Mouse (Mus musculus) limb, embryonic 14.5 days (tissue): ENCODE data around the gene Map3k4. TPM values are rescaled to one million over a fixed set of nuclear protein-coding genes. Genes with fewer than 3 reads are reported as not detected.

Experiments
- ATAC-seq: fragments of 200-750 bp; cut with Nextera tagmentation; 2 replicates; pipeline ENCODE4 v1.8.0; 2017; ENCODE audit warnings: low read depth, moderate number of reproducible peaks, moderate TSS enrichment; ENCODE audit not compliant: low FRiP score
- DNase-seq: peaks from one replicate; pipeline ENCODE4 v3.0.0-alpha.2; 2015; ENCODE audit warnings: low spot score
- H3K27ac ChIP-seq: fragments of 300-500 bp; sonication (generic); replicated peaks from 2 replicates; pipeline ENCODE4 v1.5.1; 2014; ENCODE audit warnings: low read depth, mild to moderate bottlenecking, low read length, moderate library complexity, mixed read lengths
- H3K27me3 ChIP-seq: fragments of 300-500 bp; sonication (generic); 2 replicates; pipeline ENCODE4 v1.6.1; 2014; ENCODE audit warnings: low read length, mixed read lengths; ENCODE audit not compliant: control insufficient read depth, insufficient read depth
- H3K36me3 ChIP-seq: fragments of 300-500 bp; sonication (generic); 2 replicates; pipeline ENCODE4 v1.6.1; 2014; ENCODE audit warnings: mild to moderate bottlenecking, low read length, moderate library complexity, mixed read lengths; ENCODE audit not compliant: control insufficient read depth, insufficient read depth
- H3K4me1 ChIP-seq: fragments of 300-500 bp; sonication (generic); 2 replicates; pipeline ENCODE4 v1.6.1; 2014; ENCODE audit warnings: antibody characterized with exemption, low read length, mixed read lengths; ENCODE audit not compliant: control insufficient read depth, insufficient read depth
- H3K4me2 ChIP-seq: fragments of 300-500 bp; sonication (generic); replicated peaks from 2 replicates; pipeline ENCODE4 v1.6.1; 2014; ENCODE audit warnings: low read depth, mild to moderate bottlenecking, low read length, moderate library complexity; ENCODE audit not compliant: severe bottlenecking
- H3K4me3 ChIP-seq: fragments of 300-500 bp; sonication (generic); replicated peaks from 2 replicates; pipeline ENCODE4 v1.5.1; 2014; ENCODE audit warnings: low read length
- H3K9ac ChIP-seq: fragments of 300-500 bp; sonication (generic); 2 replicates; pipeline ENCODE4 v1.6.1; 2014; ENCODE audit warnings: mild to moderate bottlenecking, low read depth, low read length, moderate library complexity; ENCODE audit not compliant: severe bottlenecking
- H3K9me3 ChIP-seq: fragments of 300-500 bp; sonication (generic); 2 replicates; pipeline ENCODE4 v1.6.1; 2016; ENCODE audit warnings: low read length; ENCODE audit not compliant: control insufficient read depth
- POLR2A ChIP-seq: fragments of 200-500 bp; IDR thresholded peaks from 2 replicates; pipeline ENCODE4 v1.8.0; 2012; ENCODE audit warnings: inconsistent platforms, mild to moderate bottlenecking, moderate library complexity, borderline replicate concordance; ENCODE audit not compliant: insufficient read depth, insufficient read length; ENCODE audit errors: extremely low read depth
- WGBS: fragments of 180-500 bp; shearing (Covaris S2); extraction: QIAGEN DNeasy Blood & Tissue Kit; methylation state at CpG from one replicate; pipeline ENCODE4 v1.1.7; 2014; 5-methylcytosine and 5-hydroxymethylcytosine counted together
- polyA plus RNA-seq, 2 experiments: library from polyadenylated mRNA; depleted of rRNA in 1 of 2; stranded (reverse) in 1 of 2; unstranded in 1 of 2; fragments of >200 nt; fragmentation: Nextera tagmentation in 1 of 2; extraction: Ambion mirVana in 1 of 2; gene quantifications; 2 replicates each; pipeline versions ENCODE4 v1.2.1 to v1.2.3; 2012 to 2014

Gene Map3k4
- polyA plus RNA-seq, 2 experiments, result 28.6 to 36.4 TPM

DNA sequence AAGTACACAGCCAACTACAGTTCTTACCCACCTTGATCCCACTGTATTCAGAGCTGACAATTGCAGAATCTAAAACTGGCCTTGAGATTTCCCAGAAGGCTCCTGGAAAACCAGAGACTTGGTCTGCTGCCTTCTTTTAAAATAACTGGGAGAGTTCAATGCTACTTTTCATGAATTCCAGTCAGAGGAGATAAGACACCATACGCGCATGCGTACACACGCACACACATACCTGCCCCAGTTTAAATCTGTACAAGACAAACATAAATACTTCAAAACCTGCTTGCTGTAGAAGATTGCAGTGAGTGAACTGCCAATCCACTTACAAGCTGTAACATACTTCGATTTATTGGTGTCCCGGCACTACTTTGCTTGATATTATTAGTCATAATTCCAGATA lies 13.9 kb downstream of the Map3k4 start:
- H3K27ac ChIP-seq, result no peak overlapping the region
- H3K4me2 ChIP-seq, result no peak overlapping the region
- ATAC-seq (no peak), DNase-seq (no peak)
- H3K36me3 ChIP-seq, result no peaks in the 10 kb centered on the region
- H3K4me3 ChIP-seq, result no peak overlapping the region
- TF ChIP-seq POLR2A, result no peak
- H3K9me3 ChIP-seq, result no peaks in the 10 kb centered on the region
- 83% methylated on average over 6 of the region's 6 CpGs for WGBS
- peaks cover 16% of the 10 kb centered on the region for H3K4me1 ChIP-seq
- H3K27me3 ChIP-seq, result no peaks in the 10 kb centered on the region
- no peak overlapping the region for H3K9ac ChIP-seq

GRCm38 (mm10) chr17:12300896-12301706 lies 17.5 kb downstream of the Map3k4 start:
- Histone ChIP-seq H3K9me3 (no peaks in the 10 kb centered on the region), H3K27me3 (no peaks in the 10 kb centered on the region), H3K36me3 (no peaks in the 10 kb centered on the region), H3K27ac (no peak overlapping the region), H3K4me1 (peaks cover 19% of the 10 kb centered on the region), H3K9ac (no peak overlapping the region), H3K4me2 (no peak overlapping the region), H3K4me3 (no peak overlapping the region)
- 35% methylated on average over 3 of the region's 3 CpGs for WGBS
- DNase-seq (no peak), ATAC-seq (peak; percentile 63; the same call in 1 of the 2 replicates)
- TF ChIP-seq POLR2A, result no peak

DNA sequence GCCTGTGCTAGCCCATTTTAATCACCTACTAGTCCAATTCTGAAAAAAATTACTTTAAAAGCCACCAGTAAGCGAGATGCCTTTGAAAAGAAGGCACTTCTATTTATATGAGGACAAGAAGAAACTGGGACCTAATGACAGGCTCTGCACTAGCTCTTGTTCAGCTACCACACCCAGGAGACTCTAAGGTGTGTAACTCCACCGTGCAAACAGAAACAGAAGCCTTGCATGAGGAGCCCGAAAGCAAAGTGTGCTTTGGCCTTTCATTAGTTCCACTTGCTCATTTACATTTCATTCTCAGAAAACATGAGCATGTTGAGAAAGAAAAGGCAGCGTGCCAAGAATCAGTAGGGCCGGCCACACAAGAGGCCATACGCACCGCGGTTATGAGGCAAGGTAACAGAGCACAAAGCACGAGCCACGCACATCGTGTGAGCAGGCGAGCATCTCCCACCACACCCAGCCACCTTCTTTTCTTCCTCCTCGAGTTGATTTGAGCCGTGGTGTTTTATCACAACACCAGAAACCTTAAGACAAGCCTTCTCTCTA lies 18.4 kb downstream of the Map3k4 start:
- Histone ChIP-seq H3K4me1 (peaks cover 19% of the 10 kb centered on the region), H3K4me2 (no peak overlapping the region), H3K27ac (no peak overlapping the region), H3K9ac (no peak overlapping the region), H3K9me3 (no peaks in the 10 kb centered on the region), H3K36me3 (no peaks in the 10 kb centered on the region), H3K4me3 (no peak overlapping the region), H3K27me3 (no peaks in the 10 kb centered on the region)
- no peak for TF ChIP-seq POLR2A
- WGBS, result 75% methylated on average over 14 of the region's 14 CpGs
- ATAC-seq (no peak), DNase-seq (no peak)

DNA sequence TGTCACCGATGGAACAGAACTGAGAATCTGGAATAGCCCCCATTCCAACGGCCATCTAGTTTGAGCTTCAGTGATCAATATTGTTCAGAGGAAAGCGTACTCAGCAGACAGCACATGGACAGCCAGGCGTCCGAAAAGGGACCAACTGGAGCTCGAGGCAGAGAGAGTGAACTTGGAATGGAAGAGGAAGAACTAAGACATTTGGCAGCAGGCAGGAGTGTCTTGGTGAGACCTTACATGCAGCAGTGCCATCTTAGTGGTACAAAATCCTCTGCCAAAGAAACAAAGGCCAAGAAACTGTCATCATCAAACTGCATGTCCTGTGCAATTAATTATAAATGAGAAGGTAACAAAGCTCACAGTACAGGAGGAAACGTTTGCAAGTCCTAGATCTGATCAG lies 19.2 kb downstream of the Map3k4 start:
- no peak overlapping the region for H3K9ac ChIP-seq
- 86% methylated on average over 7 of the region's 7 CpGs for WGBS
- no peak overlapping the region for H3K27ac ChIP-seq
- H3K4me1 ChIP-seq, result peaks cover 26% of the 10 kb centered on the region
- no peak overlapping the region for H3K4me2 ChIP-seq
- no peak for ATAC-seq
- TF ChIP-seq POLR2A, result no peak
- no peaks in the 10 kb centered on the region for H3K36me3 ChIP-seq
- DNase-seq, result no peak
- H3K4me3 ChIP-seq, result no peak overlapping the region
- no peaks in the 10 kb centered on the region for H3K27me3 ChIP-seq
- no peaks in the 10 kb centered on the region for H3K9me3 ChIP-seq

DNA sequence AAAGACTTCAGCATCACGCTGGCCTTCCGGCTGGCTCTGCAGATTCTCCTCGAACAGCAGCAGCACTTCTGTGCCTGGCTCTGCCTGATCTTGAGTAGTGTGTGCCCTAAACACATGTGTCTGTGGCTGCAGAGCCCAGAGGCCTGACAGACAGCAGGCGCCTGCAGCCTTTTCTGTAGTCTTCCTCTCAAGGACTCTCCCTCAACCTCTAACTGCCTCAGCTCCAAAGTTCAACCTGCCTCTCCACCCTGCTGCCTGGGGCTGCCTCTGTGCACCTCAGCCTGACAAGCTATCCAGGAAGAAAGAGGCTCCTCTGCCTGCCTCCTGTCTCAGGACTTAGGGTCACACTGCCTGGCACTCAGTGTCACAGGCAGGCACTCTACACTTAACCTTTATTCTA lies 20.6 kb downstream of the Map3k4 start:
- Histone ChIP-seq H3K27me3 (no peaks in the 10 kb centered on the region), H3K4me3 (no peak overlapping the region), H3K9me3 (no peaks in the 10 kb centered on the region), H3K36me3 (no peaks in the 10 kb centered on the region), H3K4me1 (peaks cover 38% of the 10 kb centered on the region), H3K9ac (no peak overlapping the region), H3K27ac (no peak overlapping the region), H3K4me2 (no peak overlapping the region)
- ATAC-seq (no peak), DNase-seq (no peak)
- TF ChIP-seq POLR2A, result no peak
- WGBS, result 84% methylated on average over 4 of the region's 4 CpGs
